Comparison of ENCODE assay signal across 9 mouse cellular contexts in the genomic region with DNA sequence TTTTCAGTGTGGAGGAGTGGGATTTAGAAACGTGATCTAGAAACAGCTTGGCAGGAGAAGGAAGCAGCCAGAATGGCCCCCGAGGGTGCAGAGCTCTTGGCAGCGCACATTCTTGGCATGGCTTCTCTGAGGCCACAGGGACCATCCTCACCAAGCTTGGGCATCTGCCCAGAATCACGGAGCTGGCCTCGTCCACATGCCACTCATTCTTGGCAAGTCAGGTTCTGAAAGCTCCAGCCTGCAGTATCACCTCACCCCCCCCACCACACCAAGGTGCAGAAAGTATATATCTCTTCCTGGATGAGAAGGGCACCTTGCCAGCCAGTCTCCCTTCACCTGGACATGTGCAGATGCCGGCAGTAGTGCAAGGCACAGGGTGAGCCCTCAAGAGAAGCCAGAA.
DNase-seq lines count a peak whose midpoint lies in the region; ATAC-seq lines count a peak whose summit lies in the region.
"Had no signal": no experiment of that assay in that cellular context is flagged by ENCODE, and none has a peak within 500 bp of the region (broad histone marks: within the 10 kb centered on the region; RNA-seq: fewer than 3 reads in every experiment).

No protein-coding gene starts in this region.

- H3K9me3 ChIP-seq in intestine, embryonic 16.5 days (ENCODE audit: control insufficient read depth, low read length), result no peaks in the 10 kb centered on the region
- H3K9me3 ChIP-seq in intestine, embryonic 15.5 days, result no peaks in the 10 kb centered on the region
- H3K9me3 ChIP-seq: embryonic facial prominence, embryonic 12.5 days had no signal

- no peak overlapping the region for H3K4me3 ChIP-seq in intestine, embryonic 16.5 days (ENCODE audit: low read length)
- no peak overlapping the region for H3K4me3 ChIP-seq in intestine, embryonic 15.5 days (replicated peaks)
- H3K4me3 ChIP-seq: embryonic facial prominence, embryonic 12.5 days had no signal

- peak; percentile 31; the same call in 1 of the 2 replicates for ATAC-seq in intestine, embryonic 16.5 days
- ATAC-seq in intestine, embryonic 15.5 days, result no peak
- ATAC-seq in CD4-positive, CD25-positive, alpha-beta regulatory T cell, adult 4 months, result no peak

- no peaks in the 10 kb centered on the region for H3K36me3 ChIP-seq in intestine, embryonic 16.5 days (ENCODE audit: control insufficient read depth, insufficient read depth, low read length)
- H3K36me3 ChIP-seq in intestine, embryonic 15.5 days, result no peaks in the 10 kb centered on the region
- H3K36me3 ChIP-seq: embryonic facial prominence, embryonic 12.5 days had no signal

- WGBS in intestine, embryonic 16.5 days, result 60% methylated on average over 6 of the region's 6 CpGs
- WGBS in intestine, embryonic 15.5 days, result 58% methylated on average over 6 of the region's 6 CpGs

- no peak overlapping the region for H3K4me2 ChIP-seq in intestine, embryonic 16.5 days (ENCODE audit: low read depth, low read length)
- H3K4me2 ChIP-seq in intestine, embryonic 15.5 days (replicated peaks), result no peak overlapping the region
- H3K4me2 ChIP-seq: embryonic facial prominence, embryonic 12.5 days had no signal

- no peak overlapping the region for H3K9ac ChIP-seq in intestine, embryonic 16.5 days (ENCODE audit: low read depth, low read length)
- H3K9ac ChIP-seq in intestine, embryonic 15.5 days, result no peak overlapping the region
- H3K9ac ChIP-seq: embryonic facial prominence, embryonic 12.5 days had no signal

- no peaks in the 10 kb centered on the region for H3K27me3 ChIP-seq in intestine, embryonic 16.5 days (replicated peaks; ENCODE audit: control insufficient read depth, insufficient read depth, low read length)
- no peaks in the 10 kb centered on the region for H3K27me3 ChIP-seq in intestine, embryonic 15.5 days (replicated peaks)
- H3K27me3 ChIP-seq: embryonic facial prominence, embryonic 12.5 days had no signal

- no peak overlapping the region for H3K27ac ChIP-seq in intestine, embryonic 16.5 days (ENCODE audit: low read length)
- H3K27ac ChIP-seq in intestine, embryonic 15.5 days, result no peak overlapping the region
- H3K27ac ChIP-seq: embryonic facial prominence, embryonic 12.5 days had no signal

- DNase-seq in adrenal gland, adult 8-10 months, result peak; percentile 66
- DNase-seq in cerebellum, adult 9-11 months, result peak; percentile 96
- DNase-seq in heart, postnatal 4 days, result peak; percentile 86
- peak; percentile 81 to 83 for DNase-seq in right cerebral cortex, postnatal 10 days (ENCODE audit: low spot score in 2 of 2)
- DNase-seq in MN1 (ENCODE audit: low spot score), result no peak

- H3K4me1 ChIP-seq in intestine, embryonic 16.5 days (ENCODE audit: control insufficient read depth, insufficient read depth, low read length), result no peaks in the 10 kb centered on the region
- no peaks in the 10 kb centered on the region for H3K4me1 ChIP-seq in intestine, embryonic 15.5 days (replicated peaks)
